Mouse (Mus musculus): ENCODE data around the gene Smpd1. TPM values are rescaled to one million over a fixed set of nuclear protein-coding genes. Genes with fewer than 3 reads are reported as not detected.
A peak's percentile ranks its signal among the peaks of the same experiment; 100 is the strongest.

The Smpd1 gene
- polyA plus RNA-seq (2015; fragmentation: Nextera tagmentation; extraction: Ambion mirVana): 54.6 and 58.9 TPM in 2 replicates

DNA sequence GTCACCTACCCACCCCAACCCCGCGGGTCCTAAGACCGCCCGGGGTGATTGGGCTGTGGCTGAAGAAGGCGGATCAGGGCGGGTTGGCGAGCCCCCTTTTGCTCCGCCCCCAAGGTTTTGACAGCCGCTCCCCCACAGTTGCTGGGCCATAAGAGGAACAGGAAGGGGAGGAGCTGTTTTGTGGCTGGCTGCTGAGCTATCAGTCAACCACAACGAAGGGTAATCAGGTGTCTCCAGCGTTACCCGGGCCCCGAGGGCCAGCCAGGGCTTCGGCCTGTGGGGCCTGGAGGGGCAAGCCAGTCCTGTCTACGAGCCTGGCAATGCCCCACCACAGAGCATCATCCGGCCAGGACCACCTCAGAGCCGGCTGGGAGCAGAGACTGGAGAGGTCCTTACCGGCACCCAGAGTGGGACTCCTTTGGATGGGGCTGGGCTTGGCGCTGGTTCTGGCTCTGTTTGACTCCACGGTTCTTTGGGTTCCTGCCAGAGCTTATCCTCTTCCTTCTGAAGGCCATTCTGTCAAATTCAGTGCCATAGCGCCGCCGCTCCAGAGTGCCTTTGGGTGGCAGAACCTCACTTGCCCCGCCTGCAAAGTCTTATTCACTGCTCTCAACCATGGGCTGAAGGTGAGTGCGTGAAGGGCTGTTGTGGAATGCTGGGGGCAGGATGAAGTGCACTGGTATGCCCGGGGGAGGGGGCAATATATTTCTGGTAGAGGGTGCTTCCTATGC is at the start of gene Smpd1:
Gene Smpd1 (plus strand): TSS at position 149 of the 731 bp plus-strand sequence.
- WGBS: 3% methylated on average over 26 of the region's 26 CpGs
- H3K4me2 ChIP-seq (replicated peaks): peak within 1 kb of the TSS; percentile 77
- peaks cover 24% of the 10 kb centered on the region for H3K4me1 ChIP-seq
- H3K27ac ChIP-seq (replicated peaks): peak within 1 kb of the TSS; percentile 77
- H3K4me3 ChIP-seq (replicated peaks): peak within 1 kb of the TSS; percentile 72
- H3K36me3 ChIP-seq: peaks cover 24% of the 10 kb centered on the region
- H3K9me3 ChIP-seq (replicated peaks): no peaks in the 10 kb centered on the region
- ATAC-seq (ENCODE audit: insufficient number of reproducible peaks, low FRiP score, low TSS enrichment, low read depth): peak; percentile 89
- H3K9ac ChIP-seq: peak within 1 kb of the TSS; percentile 47
- no peaks in the 10 kb centered on the region for H3K27me3 ChIP-seq

DNA sequence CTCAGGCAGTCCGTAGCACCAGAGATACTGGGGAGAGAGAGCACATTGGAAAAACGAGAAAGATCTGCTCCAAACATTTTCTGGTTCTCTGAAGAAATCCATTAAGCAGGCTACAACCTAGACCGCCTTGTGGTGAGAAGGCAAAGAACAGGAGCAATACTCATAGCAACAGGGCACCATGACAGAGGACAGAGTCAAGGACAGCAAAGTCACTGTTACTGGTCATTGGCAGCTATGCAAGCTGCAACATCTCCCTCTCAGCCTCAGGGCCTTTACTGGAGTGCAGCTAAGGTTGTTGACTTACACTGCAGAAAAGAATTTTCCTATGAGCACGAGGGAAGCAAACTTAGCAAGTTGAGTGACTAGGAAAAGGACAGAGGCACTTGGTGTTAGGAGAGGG is 46.9 kb upstream of the Smpd1 start:
- H3K4me2 ChIP-seq (replicated peaks): no peak overlapping the region
- H3K9me3 ChIP-seq (replicated peaks): no peaks in the 10 kb centered on the region
- no peak overlapping the region for H3K9ac ChIP-seq
- 68% methylated on average over 4 of the region's 4 CpGs for WGBS
- no peak overlapping the region for H3K4me3 ChIP-seq (replicated peaks)
- H3K27me3 ChIP-seq: no peaks in the 10 kb centered on the region
- H3K4me1 ChIP-seq: no peaks in the 10 kb centered on the region
- H3K27ac ChIP-seq (replicated peaks): no peak overlapping the region
- no peak for ATAC-seq (ENCODE audit: insufficient number of reproducible peaks, low FRiP score, low TSS enrichment, low read depth)
- H3K36me3 ChIP-seq: no peaks in the 10 kb centered on the region

DNA sequence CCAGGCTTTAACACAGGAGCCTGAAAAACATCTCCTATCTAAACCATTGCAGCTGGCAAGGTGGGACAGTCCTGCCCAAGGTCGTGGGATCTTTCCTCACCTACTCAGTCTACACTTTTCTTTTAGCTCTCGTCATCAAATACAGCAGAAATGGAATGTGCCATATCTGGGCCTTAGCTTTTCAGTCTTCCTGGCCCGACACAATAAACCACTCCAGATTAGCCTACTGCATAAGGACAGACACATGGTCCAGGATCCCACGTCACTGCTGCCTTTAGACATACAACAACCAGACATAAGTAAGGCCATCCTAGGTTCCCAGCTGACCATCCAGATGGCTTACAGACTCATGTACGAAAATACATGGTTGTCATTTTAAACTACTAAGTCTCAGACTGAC is 44.0 kb upstream of the Smpd1 start:
- peaks cover 9% of the 10 kb centered on the region for H3K4me1 ChIP-seq
- 75% methylated on average over 5 of the region's 5 CpGs for WGBS
- no peaks in the 10 kb centered on the region for H3K27me3 ChIP-seq
- no peak overlapping the region for H3K4me2 ChIP-seq (replicated peaks)
- no peak overlapping the region for H3K27ac ChIP-seq (replicated peaks)
- no peak overlapping the region for H3K9ac ChIP-seq
- no peaks in the 10 kb centered on the region for H3K36me3 ChIP-seq
- no peak for ATAC-seq (ENCODE audit: insufficient number of reproducible peaks, low FRiP score, low TSS enrichment, low read depth)
- no peaks in the 10 kb centered on the region for H3K9me3 ChIP-seq (replicated peaks)
- H3K4me3 ChIP-seq (replicated peaks): no peak overlapping the region

DNA sequence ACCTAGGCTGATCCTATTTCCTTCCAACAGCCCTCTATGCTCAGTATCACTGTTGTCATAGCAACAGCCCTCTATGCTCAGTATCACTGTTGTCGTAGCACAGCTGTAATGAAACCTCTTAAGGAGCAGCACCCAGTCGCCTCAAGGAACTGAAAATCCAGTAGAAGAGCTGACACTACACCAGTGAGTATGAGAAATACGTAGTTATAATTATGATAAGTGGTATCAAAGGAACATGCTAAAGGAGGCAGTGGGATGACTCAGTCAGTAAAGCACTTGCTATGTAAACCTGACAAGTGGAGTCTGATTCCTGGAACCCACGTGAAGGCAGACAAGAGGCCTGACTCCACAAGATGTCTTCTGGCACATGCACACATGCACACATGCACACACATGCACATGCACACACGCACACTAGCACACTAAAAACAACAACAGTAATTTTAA is 40.3 kb upstream of the Smpd1 start:
- no peak overlapping the region for H3K9ac ChIP-seq
- 34% methylated on average over 5 of the region's 5 CpGs for WGBS
- no peaks in the 10 kb centered on the region for H3K36me3 ChIP-seq
- no peaks in the 10 kb centered on the region for H3K9me3 ChIP-seq (replicated peaks)
- no peak overlapping the region for H3K27ac ChIP-seq (replicated peaks)
- H3K4me2 ChIP-seq (replicated peaks): no peak overlapping the region
- peaks cover 12% of the 10 kb centered on the region for H3K4me1 ChIP-seq
- ATAC-seq (ENCODE audit: insufficient number of reproducible peaks, low FRiP score, low TSS enrichment, low read depth): no peak
- H3K27me3 ChIP-seq: no peaks in the 10 kb centered on the region
- H3K4me3 ChIP-seq (replicated peaks): no peak overlapping the region

DNA sequence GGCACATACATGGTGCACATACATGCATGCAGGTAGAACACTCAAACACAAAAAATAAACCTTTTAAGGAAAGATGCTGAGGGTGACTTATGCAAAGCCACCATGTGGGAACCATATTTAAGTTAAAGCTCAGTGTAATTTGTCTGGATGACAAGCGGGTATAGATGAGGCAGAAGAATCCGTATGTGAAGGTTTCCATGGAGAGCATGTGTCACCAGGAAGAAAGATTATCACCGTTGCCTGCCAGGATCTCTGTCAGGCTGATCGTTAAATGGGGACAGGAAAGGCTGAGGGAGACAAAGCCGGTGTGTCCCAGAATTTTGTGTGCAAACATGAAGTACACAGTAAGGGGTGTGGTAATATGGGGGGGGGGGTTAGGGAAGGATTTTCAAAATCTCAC is 39.6 kb upstream of the Smpd1 start:
- ATAC-seq (ENCODE audit: insufficient number of reproducible peaks, low FRiP score, low TSS enrichment, low read depth): 0 out of 2 replicates have a peak, but pooled peaks have one; percentile 7
- WGBS: 32% methylated on average over 5 of the region's 5 CpGs
- no peak overlapping the region for H3K4me2 ChIP-seq (replicated peaks)
- no peak overlapping the region for H3K27ac ChIP-seq (replicated peaks)
- H3K4me1 ChIP-seq: peaks cover 12% of the 10 kb centered on the region
- H3K9ac ChIP-seq: no peak overlapping the region
- H3K36me3 ChIP-seq: no peaks in the 10 kb centered on the region
- H3K9me3 ChIP-seq (replicated peaks): no peaks in the 10 kb centered on the region
- H3K4me3 ChIP-seq (replicated peaks): no peak overlapping the region
- H3K27me3 ChIP-seq: no peaks in the 10 kb centered on the region

DNA sequence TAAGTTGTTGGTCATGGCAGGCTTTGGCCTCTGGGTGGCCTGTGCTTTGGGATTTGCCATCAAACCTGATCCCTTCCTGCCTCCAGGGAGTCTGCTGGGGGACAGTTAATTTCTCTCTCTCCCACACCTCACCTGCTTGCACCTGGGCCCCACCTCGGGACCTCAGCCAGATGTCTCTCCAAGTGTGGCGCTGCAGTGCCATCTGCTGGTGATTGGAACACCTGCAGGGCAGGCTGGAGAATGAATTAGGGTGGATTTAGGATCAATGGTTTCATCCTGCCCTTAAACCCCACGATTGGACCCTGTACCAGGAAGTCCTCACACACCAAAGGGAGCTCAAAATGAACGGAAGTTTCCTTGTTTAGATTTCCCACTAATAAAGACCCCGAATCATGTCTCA is 39.0 kb upstream of the Smpd1 start:
- Histone ChIP-seq H3K9me3 (replicated peaks) (no peaks in the 10 kb centered on the region), H3K4me3 (replicated peaks) (no peak overlapping the region), H3K36me3 (no peaks in the 10 kb centered on the region), H3K4me2 (replicated peaks) (no peak overlapping the region), H3K27me3 (no peaks in the 10 kb centered on the region), H3K9ac (no peak overlapping the region), H3K4me1 (peaks cover 12% of the 10 kb centered on the region), H3K27ac (replicated peaks) (no peak overlapping the region)
- ATAC-seq (ENCODE audit: insufficient number of reproducible peaks, low FRiP score, low TSS enrichment, low read depth): 0 out of 2 replicates have a peak, but pooled peaks have one; percentile 32
- 12% methylated on average over 5 of the region's 5 CpGs for WGBS

DNA sequence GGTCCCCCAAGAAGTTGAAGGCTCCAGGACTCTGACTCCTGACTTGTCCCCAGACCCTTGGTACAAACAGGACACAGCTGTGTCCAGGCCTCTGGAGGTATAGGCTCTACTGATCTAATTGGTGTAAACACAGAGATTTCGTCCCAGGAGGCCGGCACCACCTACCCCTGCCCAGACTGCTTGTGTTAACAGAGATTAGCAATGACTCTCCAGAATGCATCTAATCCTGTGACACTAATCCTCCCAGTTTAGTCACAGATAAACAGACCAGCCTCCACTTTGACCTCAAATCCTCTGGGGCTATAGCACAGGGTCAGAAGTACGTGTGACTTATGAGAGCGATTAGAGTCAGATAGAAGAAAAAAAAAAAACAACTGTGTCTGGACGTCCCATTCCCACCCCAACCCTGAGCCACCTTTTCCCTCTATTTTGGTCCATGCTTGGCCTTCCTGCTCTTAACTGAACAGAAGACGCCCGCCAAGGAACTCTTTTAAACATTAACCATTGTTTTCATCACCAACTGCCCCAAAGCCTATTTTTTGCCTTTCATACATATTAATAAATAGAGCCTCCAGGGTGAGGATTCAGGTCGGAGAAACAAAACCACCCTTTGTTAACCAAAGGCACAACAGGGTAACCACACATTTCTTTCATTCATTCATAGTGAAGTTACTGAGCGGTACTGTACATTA is 37.3 kb upstream of the Smpd1 start:
- Histone ChIP-seq H3K9me3 (replicated peaks) (no peaks in the 10 kb centered on the region), H3K9ac (no peak overlapping the region), H3K4me3 (replicated peaks) (no peak overlapping the region), H3K27ac (replicated peaks) (no peak overlapping the region), H3K27me3 (no peaks in the 10 kb centered on the region), H3K4me1 (peaks cover 17% of the 10 kb centered on the region), H3K36me3 (no peaks in the 10 kb centered on the region), H3K4me2 (replicated peaks) (no peak overlapping the region)
- 43% methylated on average over 9 of the region's 9 CpGs for WGBS
- ATAC-seq (ENCODE audit: insufficient number of reproducible peaks, low FRiP score, low TSS enrichment, low read depth): no peak

DNA sequence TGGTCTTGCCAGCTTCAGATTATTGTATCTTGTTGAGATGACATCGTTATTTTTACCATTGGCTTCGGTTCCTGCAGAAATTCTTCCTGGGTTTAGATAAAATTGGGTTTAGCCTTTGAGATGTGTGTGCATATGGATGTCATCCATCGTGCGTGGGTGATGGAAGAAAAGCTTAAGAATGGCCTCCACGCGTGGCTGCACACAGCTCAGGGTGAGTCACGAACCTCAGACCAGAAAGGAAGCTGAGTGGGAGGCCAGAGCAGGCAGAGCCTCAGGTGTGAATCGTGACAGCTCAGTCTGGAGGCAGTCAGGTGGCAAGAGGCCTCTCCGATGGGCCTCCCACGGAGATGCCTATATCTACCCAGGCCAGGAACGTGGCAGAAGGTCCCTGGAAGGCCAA is 34.8 kb upstream of the Smpd1 start:
- Histone ChIP-seq H3K36me3 (no peaks in the 10 kb centered on the region), H3K9me3 (replicated peaks) (no peaks in the 10 kb centered on the region), H3K4me2 (replicated peaks) (no peak overlapping the region), H3K4me3 (replicated peaks) (no peak overlapping the region), H3K27ac (replicated peaks) (no peak overlapping the region), H3K27me3 (no peaks in the 10 kb centered on the region), H3K9ac (no peak overlapping the region), H3K4me1 (peaks cover 17% of the 10 kb centered on the region)
- WGBS: 66% methylated on average over 11 of the region's 11 CpGs
- ATAC-seq (ENCODE audit: insufficient number of reproducible peaks, low FRiP score, low TSS enrichment, low read depth): no peak

DNA sequence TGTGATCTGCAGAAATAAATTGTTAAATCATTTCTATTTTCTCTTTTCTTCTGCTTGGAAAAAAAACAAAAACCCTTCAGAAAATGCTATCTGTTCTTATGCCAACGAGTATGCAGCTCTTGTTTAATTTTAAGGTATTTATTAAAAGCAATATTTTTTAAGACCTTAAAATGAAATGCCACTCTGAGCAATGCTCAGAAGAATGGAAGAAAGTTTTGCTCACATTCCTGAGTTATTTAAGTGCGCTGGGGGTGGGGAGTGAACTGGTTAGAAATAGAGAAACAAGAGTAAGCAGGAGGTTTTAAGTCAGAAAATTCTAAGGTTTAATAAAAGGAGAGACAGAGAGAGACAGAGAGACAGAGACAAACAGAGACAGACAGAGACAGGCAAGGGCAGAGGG is 34.4 kb upstream of the Smpd1 start:
- Histone ChIP-seq H3K27ac (replicated peaks) (no peak overlapping the region), H3K36me3 (no peaks in the 10 kb centered on the region), H3K4me2 (replicated peaks) (no peak overlapping the region), H3K9me3 (replicated peaks) (no peaks in the 10 kb centered on the region), H3K4me3 (replicated peaks) (no peak overlapping the region), H3K9ac (no peak overlapping the region), H3K4me1 (peaks cover 12% of the 10 kb centered on the region), H3K27me3 (no peaks in the 10 kb centered on the region)
- 54% methylated on average over 2 of the region's 2 CpGs for WGBS
- ATAC-seq (ENCODE audit: insufficient number of reproducible peaks, low FRiP score, low TSS enrichment, low read depth): no peak

DNA sequence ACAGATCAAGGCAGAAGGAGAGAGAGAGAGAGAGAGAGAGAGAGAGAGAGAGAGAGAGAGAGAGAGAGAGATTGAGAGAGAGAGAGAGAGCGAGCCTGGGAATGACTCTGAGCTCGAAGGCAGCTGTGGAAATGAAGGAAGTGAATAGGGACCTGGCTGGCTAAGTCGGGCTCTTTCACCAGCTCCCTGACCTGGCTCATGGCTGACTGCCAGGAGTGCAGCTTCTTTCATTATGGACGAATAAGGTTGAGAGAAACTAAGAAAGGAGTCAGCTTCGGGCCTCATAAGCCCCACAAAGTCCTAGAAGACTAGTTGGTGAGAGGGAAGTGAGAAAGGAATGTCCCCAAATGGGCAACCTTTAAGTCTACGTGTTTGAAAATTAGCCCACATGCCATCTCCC is 34.0 kb upstream of the Smpd1 start:
- 15% methylated on average over 6 of the region's 6 CpGs for WGBS
- H3K4me2 ChIP-seq (replicated peaks): no peak overlapping the region

DNA sequence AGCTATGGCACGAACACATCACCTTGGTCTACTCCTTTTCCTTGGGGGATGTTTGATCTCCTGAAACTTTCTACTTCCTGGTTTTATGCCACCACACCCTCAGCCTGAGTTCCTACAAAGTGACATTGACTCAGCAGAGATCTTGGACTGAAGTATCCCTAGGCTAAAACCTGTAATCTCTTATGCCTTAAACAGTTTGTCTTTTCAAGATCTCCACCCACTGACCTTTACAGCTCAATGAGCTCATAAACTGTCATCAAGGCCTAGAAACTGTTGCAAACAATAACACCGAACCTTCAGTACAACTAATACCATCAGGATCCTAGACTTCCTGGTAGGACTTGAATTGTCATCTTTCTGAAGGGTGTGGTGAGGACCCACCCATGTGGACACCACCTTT is 29.9 kb upstream of the Smpd1 start:
- Histone ChIP-seq H3K27ac (replicated peaks) (no peak overlapping the region), H3K4me2 (replicated peaks) (no peak overlapping the region), H3K4me3 (replicated peaks) (no peak overlapping the region), H3K4me1 (peaks cover 6% of the 10 kb centered on the region; the same call in 1 of the 2 replicates), H3K9ac (no peak overlapping the region), H3K9me3 (replicated peaks) (no peaks in the 10 kb centered on the region), H3K36me3 (no peaks in the 10 kb centered on the region), H3K27me3 (no peaks in the 10 kb centered on the region)
- WGBS: 83% methylated on average over 2 of the region's 2 CpGs
- ATAC-seq (ENCODE audit: insufficient number of reproducible peaks, low FRiP score, low TSS enrichment, low read depth): no peak

More for the DNA sequence above, 34.0 kb upstream of the Smpd1 start:
- peaks cover 8% of the 10 kb centered on the region for H3K4me1 ChIP-seq
- ATAC-seq (ENCODE audit: insufficient number of reproducible peaks, low FRiP score, low TSS enrichment, low read depth): no peak
- H3K27me3 ChIP-seq: no peaks in the 10 kb centered on the region
- no peak overlapping the region for H3K27ac ChIP-seq (replicated peaks)
- H3K9ac ChIP-seq: no peak overlapping the region
- no peaks in the 10 kb centered on the region for H3K36me3 ChIP-seq
- H3K9me3 ChIP-seq (replicated peaks): no peaks in the 10 kb centered on the region
- no peak overlapping the region for H3K4me3 ChIP-seq (replicated peaks)

Measured in embryonic facial prominence, embryonic 15.5 days (tissue).